Mouse (Mus musculus): ENCODE results near the gene Vps37b.

Vps37b gene

GRCm38 (mm10) chr5:123979221-123979979 lies 52.7 kb downstream of the Vps37b start:
- peak; percentile 60 for DNase-seq (ENCODE audit: low read depth)

DNA sequence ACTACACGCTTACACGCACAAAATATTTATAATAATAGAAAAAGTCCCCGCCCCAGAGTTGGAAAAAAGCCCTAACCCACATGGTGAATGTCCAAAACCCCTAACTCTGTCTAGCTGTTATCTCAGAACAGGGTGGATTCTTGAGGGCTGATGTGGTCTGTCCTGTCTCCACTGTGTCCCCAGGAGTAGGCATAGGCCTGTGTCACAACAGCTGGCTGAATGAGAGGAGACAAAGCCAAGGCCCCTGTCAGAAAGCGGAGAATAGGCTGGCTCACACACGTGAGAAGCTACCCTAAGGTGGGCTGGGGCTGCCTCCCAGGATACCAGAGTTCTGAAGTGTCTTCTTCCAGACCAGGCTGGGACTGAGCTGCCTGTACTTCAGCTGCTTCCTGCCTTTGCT lies 53.9 kb downstream of the Vps37b start:
- DNase-seq (ENCODE audit: low read depth) = no peak

DNA sequence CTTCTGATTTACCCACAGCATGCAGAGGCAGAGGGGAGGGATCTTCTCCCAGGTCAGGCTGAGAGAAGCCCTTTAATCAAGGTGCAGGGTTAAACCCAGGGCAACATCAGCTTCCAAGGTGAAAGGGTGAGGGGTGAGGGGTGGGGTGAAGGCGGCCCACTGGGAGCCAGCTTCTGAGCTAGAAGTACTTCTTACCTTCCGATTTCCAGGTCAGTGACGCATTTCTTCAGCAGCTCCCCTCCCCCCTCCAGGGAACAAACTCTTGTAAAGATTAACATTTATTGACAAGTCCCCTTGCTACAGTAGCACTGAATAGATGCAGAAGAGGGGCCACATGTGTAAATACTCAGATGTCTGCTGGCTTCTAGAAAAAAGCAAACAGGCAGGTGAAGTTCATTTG lies 54.8 kb downstream of the Vps37b start:
- no peak for DNase-seq (ENCODE audit: low read depth)

GRCm38 (mm10) chr5:123975668-123976180 lies 56.3 kb downstream of the Vps37b start:
- DNase-seq (ENCODE audit: low read depth) = peak; percentile 38

GRCm38 (mm10) chr5:123974616-123975111 lies 57.4 kb downstream of the Vps37b start:
- peak; percentile 83 for DNase-seq (ENCODE audit: low read depth)

GRCm38 (mm10) chr5:123974179-123974485 lies 57.9 kb downstream of the Vps37b start:
- no peak for DNase-seq (ENCODE audit: low read depth)

- DNase-seq (ENCODE audit: low read depth) = peak; percentile 48
These were observed 58.5 kb downstream of the Vps37b start, which contains the start of gene Hip1r for GRCm38 (mm10) chr5:123973299-123974178. Hip1r (plus strand) TSS chr5:123973628.

GRCm38 (mm10) chr5:123972453-123972852 lies 59.6 kb downstream of the Vps37b start:
- DNase-seq (ENCODE audit: low read depth) = no peak

- DNase-seq (ENCODE audit: low read depth) = no peak
These were observed 61.5 kb downstream of the Vps37b start for GRCm38 (mm10) chr5:123970576-123970975.

GRCm38 (mm10) chr5:123969216-123969615 lies 62.9 kb downstream of the Vps37b start:
- DNase-seq (ENCODE audit: low read depth) = no peak

GRCm38 (mm10) chr5:123968468-123968867 lies 63.6 kb downstream of the Vps37b start:
- no peak for DNase-seq (ENCODE audit: low read depth)

DNA sequence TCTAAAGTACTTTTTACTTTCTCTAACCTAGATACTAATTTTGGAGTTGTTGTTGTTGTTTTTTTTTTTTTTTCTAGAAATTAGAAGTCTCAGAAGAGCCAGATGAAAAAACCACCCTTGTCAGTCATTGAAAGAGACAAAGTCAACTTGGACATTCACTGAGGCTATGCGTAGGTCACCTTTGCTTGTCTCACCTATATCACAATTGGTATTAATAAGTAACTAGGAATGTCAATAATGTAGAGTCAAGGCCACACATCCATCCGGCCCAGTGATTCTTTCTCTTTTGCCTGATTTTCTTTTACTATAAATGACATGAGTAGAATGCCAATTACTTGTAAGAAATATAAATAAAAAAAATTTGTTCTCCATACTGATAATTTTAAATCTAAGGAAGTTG lies 65.3 kb downstream of the Vps37b start:
- no peak for DNase-seq (ENCODE audit: low read depth)

DNA sequence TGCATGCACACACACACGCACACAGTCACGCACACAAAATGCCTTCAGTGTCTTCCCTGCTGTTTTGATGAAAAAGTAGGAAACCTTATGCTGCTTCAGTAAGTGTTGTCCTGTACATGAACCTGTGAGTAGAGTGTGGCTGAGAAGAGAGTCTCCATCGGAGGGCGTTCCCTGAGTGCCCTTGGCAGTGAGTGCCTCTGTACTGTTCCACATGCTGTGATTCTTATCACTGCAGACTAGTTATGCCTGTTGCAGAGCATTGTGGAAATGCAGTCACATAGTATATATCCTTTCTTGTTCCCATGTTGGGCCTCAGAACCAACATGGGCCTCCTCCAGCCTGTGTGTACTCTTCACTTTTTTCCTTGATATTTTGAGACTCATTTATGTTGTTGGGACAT lies 67.9 kb downstream of the Vps37b start:
- DNase-seq (ENCODE audit: low read depth) = no peak

DNA sequence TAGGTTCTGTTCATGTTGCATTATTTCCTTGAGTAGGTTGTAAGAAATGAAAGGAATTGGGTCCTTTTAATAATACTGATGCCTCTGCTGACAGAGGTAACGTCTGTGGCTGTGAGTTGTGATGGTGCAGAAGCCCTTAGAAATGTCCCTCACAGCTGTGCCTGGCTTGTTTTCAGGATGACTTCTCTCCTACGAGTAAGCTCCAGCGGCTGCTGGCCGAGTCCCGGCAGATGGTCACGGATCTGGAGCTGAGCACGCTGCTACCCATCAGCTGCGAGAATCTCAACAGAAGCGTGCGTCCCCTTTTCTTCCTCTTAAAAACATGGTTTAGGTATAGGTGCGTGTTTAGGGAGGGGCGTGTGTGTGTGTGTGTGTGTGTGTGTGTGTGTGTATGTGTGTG lies 71.0 kb downstream of the Vps37b start:
- no peak for DNase-seq (ENCODE audit: low read depth)

- no peak for DNase-seq (ENCODE audit: low read depth)
These were observed 71.9 kb downstream of the Vps37b start for GRCm38 (mm10) chr5:123960129-123960528.

- DNase-seq (ENCODE audit: low read depth) = no peak
These were observed 73.1 kb downstream of the Vps37b start for GRCm38 (mm10) chr5:123959018-123959417.

DNA sequence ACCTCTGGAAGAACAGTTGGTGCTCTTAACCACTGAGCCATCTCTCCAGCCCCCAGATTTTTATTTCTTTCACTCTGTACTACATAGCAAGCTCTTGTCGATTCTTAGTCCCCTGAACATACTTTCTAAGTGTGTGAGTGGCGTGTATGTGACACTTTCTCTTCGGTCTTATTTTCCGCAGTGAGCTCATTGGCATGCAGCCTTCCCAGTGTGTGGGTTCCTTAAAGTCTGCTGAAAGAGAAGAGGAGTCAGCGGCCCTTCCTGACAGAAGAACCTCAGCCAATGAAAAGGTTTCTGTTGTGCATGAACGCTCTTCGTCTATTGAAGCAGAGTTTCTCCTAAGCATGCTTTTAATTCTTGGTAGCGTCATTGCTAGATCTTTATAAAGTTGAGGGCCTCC lies 74.9 kb downstream of the Vps37b start:
- DNase-seq (ENCODE audit: low read depth) = no peak
